Mouse (Mus musculus) common myeloid progenitor, adult 5-6 weeks (primary cell): ENCODE data around the gene Irf2. TPM values are rescaled to one million over a fixed set of nuclear protein-coding genes. Genes with fewer than 3 reads are reported as not detected.

Experiments
- ATAC-seq: replicated peaks from 2 replicates; pipeline ENCODE4 v1.8.0; 2016; ENCODE audit warnings: low read depth, mild to moderate bottlenecking, moderate TSS enrichment, inconsistent platforms; ENCODE audit not compliant: poor library complexity, severe bottlenecking
- total RNA-seq: library from RNA; stranded (forward); fragments of 200-1000, 187-1606 nt; gene quantifications from 2 replicates; pipeline ENCODE4 v1.2.3, GENCODE M21; 2017

The Irf2 gene
- total RNA-seq, 1 experiment from 2014 or later, result 60.4 TPM

DNA sequence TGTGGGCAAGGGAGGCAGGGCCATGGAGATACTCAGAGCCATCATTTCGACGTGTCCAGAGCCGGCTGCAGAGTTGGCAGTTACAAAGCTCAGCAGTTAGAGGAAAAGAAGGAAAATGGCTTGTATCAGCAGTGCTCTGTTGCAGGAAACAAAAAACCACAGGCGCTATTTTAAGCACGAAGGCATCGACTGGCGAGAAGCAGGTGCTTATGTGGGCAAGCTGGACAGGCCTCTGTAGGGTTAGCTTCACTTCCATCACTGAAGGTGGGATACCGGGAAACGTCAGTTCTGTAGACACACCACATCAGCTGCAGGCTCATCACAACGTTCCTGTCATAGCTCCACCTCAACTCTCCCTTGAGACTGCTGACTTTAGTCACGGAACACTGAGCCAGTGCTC is 112.8 kb downstream of the Irf2 start:
- ATAC-seq, result peak; percentile 55

DNA sequence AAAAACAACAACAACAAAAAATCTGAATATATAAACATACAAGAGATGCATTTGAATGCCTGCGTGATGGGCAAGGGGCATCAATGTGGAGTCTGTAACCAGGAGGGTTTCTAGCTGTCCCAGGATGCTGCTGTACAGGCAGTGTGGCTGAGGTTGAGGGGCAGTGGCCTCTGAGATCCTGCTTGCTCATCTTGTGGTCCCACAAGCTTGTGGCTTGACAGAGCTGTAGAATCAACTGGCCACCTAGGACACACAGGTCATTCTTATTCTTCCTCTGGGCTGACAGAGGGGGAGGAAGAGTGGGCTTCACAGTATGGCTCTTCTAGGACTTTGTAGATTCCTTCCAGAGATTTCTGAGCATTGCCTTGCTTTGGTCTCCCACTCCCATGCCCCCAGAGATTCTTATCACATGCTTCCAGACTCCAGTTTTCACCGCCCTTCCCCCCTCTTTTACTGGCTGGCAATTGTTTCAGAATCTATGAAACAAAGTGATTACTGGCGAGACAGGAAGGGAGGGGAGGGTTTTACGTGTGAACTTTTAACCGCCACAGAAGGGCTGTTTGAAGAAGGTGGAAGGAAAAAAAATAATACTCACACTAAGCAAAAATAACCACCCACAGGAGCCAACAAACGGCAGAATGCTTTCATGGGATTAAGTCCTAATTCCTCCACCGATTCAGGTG is 119.8 kb downstream of the Irf2 start:
- peak; percentile 78 for ATAC-seq

DNA sequence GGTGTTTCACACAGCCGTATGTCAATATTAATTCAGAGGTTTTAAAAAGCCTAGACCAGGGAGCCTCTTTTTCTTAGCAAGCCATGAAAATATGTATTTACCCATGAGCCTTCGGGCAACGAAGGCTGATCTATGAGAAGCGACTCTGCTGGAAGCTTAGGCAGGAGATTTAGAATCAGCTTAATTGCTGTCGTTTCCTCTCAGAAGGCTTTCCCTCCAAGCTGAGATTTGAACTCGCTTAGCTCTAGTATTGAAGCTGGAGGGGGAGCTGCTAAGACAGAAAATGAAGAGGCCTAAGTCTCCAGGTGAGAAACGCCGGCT is 120.3 kb downstream of the Irf2 start:
- ATAC-seq, result no peak

DNA sequence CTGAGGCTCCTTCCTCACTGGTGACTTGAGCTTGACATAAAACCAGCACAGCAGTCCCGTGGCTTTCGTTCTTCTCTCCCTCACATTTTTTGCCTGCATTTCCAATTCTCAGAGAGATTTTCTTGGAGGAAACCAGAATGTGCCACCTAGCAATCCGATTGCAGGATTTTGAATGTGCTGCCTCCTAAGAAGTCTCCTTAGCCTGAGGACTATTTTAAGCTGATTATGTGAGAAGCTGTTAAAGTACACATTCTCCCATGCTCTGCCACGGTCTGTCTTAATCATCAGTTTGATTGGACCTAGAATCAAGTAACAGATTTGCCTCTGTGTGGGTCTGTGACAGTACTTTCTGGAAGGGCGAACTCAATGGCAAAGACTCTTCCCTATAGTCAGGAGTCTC is 123.0 kb downstream of the Irf2 start:
- ATAC-seq, result no peak

DNA sequence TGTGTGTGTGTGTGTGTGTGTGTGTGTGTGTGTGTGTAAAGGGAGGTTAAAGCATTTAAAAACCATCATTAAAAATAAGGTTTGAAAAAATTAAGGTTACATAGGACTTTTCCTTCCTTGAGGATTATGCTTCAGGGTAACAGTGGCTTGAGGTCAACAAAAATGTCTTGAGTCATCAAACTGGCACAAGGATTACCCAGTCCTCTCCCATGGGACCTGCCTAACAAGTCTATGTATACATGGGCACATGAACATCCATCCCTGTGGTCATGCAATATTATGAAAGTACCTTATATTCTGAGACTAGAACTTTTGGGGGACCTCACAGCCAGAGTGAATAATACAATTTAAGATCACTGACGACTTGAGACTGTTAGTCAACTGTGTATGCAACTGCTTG is 125.9 kb downstream of the Irf2 start:
- no peak for ATAC-seq

DNA sequence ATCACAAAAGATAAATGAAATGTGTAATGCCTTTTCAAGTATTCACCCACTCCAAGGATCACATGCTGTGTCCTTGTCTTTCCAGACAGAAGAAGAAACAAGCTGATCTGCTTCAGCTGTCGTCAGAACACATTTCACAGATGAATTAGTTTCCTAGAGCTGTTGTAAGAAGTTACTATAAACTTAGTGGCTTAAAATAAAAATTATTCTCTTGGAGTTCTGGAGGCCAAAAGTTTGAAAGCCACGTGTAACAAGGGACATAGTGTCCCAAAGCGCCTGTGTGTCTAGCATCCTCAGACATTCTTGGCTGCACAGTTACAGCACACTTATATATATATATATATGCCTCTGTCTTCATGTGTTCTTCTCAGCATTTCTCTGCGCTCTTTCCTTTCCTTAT is 127.9 kb downstream of the Irf2 start:
- no peak for ATAC-seq

DNA sequence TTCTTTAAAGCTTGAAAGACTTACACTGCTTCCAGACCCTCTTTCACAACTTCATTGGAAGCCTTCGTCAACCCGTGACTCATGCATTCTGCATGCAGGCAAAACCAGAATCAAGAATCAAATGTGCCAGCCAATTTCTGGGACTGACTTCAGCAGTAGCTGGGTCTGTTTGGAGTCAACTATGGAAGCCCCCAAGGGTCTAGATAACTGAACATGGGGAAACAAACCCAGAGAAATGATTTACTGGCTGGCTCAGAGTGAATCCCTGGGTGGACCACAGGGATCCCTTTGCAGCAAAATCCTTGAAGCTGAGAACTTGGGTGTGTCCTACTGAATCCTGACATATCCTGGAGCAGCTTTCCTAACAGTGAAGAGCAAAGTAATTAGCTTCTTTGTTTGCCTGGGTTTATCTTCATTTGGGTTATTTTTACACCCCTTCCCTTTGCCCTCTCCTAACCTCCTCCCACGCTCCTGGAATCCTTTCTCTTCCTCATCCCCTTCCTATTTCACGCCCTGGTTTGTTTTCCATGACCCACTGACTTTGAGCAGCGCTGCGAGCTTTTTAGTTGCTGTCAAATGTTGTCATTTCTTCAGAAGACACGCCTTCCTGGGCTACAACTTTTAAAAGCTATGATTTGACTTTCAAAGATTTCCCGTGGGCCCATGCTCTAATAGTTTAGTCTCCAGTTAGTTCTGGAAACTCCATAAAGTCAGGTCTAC is 129.0 kb downstream of the Irf2 start:
- no peak for ATAC-seq

DNA sequence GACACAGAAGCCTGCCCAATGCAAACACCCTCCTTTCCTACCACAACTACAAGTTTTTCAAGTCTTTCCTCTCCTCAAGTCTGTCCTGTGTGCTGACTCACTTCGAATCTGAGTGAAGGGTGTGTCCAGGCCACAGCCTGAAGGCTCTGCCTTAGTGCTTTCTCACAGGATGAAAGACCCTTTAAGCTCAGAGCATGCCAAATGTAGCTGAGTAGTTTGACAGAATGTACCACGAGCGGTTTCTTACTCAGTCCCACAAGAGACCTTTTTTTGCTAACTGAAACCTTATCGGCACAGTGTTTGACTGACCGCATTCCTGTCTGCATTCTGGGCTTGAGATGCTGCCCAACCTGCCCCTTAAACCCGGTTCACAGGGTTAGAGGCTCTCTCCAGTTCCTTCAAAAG is 130.0 kb downstream of the Irf2 start:
- ATAC-seq, result peak; percentile 97

DNA sequence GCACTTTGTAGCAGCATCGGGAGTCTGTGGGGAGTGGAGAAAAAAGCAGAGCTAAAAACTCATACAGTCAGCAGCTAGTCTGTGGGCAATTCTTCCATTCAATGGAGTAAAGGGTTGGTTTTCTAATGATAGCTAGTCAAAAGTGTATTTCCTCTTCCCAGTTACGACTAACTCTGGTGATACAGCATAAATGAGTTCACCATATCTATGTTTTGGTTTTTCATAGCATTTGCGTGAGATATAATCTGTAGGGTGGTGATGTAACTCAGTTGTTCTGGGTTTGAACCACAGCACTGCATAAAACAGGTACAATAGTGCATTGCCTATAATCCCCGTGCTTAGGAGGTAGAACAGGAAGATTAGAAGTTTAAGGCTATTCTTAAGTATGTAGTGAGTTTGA is 131.6 kb downstream of the Irf2 start:
- ATAC-seq, result no peak

DNA sequence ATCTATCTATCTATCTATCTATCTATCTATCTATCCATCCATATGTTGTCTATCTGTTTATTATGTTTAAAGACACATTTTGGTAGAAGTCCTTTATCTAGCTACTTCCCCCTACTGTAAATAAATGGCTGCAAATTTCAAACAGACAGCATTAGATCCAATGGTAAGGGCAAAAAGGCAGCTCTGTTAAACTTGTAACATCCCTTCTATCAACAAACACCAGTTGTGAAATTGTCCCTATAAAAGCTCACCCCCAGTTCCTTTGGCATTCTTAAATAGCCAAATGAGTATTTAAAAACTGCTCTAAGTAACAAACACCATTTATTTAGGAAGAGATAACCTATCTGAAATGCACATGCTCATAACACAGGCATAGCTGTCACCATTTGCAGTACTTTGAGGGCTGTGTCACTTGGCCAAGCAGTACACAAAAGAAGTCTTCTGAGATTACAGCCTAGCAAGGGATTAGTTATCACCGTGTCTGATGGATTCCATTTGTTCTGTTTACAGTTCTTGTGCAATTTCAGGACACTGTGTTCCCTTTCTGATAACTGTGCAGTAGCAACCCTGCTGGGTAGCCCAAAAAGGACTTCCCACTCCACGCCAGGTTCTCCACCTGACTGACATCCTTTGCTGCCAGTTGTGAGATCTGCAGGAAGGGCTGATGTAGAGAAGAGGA is 136.2 kb downstream of the Irf2 start:
- ATAC-seq, result peak; percentile 57

DNA sequence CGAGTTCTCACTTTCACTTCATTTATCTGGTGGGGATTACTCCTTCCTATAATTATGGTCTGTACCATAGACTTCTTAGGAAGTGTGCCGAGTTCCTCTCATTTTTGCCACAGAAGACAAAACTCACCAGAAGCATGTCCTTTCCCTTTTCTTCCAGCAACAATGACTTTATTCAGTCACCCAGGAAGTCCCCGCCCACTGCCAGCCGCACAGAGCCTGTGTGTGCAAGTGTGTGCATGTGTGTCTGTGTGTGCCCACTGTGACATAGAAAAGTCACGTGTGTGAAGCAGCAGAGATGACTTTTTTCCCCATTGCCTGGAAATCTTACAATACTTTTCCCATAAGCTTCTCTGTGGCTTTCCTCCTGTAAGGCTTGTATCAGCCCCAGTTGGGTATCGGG is 141.8 kb downstream of the Irf2 start:
- peak; percentile 46; the same call in 1 of the 2 replicates for ATAC-seq

DNA sequence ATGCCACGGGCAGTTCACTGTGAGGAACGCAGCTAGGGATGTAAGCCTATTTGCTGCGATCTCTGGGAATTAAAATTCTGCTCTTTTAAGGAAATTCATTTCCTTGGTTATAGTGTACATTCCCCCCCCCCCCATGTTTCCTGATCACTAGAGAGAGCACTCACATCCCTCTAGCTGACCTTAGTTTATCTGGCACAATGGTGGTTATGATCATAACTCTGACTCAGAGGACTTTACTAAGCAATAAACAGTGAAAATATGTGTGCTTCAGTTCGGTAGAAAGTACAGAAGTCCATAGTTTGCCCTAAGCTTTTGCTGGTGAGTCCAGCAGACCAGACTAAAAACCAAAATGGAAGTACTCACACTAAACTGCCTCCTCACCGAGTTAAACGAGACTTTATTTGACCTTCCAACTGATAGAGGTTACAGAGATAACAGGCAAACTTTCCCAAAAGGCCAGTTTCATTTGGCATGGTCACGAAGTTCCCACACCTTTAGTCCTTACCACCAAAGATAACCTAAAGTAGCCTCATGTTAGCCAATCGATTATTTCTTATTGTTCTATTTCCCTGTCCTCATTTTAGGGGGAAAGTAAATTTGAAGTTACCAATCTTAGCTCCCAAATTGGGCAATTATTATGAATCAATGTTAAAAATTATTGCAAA is 142.4 kb downstream of the Irf2 start:
- no peak for ATAC-seq

DNA sequence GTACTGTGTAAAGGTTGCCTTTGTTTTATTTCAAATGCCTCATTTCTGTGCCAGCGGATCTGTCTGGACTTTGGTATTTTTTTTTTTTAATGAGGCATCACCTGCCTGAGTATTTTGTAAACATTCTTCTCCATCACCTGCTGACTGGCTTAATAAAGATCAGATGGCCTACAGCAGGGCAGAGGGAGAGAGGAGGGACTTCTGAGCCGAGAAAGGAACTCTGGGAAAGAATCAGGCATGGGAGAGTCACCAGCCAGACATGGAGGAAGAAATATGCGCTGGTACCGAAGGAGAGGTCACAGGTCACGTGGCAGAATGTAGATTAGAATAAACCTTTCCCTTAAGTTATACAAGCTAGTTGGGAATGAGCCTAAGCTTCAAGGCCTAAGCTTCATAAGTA is 143.2 kb downstream of the Irf2 start:
- no peak for ATAC-seq

DNA sequence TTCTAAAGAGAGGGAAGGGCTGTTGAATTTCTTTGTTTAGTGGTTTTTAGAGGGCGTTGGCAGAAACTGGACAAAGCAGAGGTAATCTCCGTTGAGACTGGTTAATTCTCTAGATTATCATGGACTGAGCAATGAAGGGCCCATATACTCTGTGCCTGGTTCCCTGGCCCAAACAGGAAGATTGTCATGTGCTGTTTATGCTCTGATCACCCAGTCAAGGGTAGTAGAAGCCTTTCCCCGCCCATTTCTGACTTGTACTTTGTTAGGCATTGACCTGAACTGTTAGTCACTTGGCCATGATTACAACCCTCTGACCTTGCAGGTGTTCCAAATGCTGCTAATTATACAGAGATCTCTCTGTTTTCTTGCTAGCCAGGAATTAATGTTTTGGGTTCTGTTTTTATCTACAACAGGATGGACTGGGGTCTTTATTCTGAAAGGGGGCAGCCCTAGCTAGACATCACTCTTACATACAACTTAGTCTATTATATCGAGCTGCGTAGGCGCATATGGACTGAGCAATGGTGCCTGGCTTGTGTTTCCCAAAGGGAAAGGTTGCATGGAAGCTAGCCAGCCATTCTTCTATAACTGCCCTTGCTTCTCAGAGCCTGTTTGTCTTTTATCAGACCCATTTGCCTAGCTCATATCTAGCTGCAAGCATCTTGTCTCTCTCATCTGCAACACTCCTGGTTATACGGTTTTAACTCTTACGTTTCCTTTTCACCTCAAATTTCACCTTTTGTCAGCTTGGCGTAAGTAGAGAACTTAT is 143.9 kb downstream of the Irf2 start:
- no peak for ATAC-seq

DNA sequence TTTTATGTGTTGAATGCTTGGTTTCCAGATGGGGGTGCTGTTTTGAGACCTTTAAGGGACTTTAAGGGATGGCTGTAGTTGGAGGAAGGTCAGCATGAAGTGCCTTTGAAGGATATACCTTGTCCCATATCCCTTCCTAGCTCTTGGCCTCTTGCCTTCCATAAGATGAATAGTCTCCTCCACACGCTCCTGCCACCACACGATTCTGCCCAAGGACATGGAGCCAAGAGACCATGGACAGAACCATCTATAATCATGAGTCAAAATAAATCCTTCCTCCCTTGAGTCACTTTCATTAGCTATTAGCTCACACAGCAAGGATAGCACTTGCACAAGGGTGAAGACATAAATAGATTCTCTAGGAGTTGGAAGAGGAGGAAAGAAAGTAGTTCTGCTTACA is 146.3 kb downstream of the Irf2 start:
- ATAC-seq, result no peak

DNA sequence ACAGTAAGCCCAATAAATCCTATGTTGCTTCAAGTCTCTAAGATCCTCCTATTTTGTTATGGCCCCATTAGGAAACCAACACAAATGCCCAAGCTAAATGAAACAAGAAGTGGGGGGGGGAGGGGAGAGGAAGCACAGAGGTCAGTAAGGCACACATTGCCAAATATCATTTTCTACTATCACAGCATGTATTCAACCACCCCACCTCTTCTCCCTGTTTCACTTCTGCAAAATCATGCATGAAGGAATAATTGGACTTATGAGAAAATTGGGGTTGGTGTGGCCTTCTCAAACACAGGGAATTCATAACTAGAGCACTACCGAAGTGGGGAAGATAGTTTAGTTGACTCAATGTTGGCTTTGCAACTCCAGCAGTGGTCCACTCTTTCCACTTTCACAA is 146.7 kb downstream of the Irf2 start:
- ATAC-seq, result peak; percentile 70

DNA sequence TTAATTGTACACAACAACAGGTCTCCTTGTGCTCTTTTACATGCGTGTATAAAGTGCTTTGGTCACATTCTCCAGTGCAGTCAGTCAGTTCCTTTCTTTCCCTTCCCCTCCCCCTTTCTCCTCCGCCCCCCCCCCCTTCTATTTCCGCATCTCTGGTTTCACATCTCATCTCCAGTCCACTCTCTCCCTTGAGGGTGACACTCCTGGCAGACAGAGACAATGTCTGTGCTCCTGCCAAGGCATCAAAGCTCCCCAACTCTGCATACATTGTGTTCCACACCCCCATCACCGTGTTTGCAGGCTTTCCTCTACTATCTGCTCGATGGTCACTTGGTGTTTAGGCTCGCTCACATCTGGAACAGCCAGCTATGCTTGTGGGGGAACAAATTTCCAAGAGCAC is 147.9 kb downstream of the Irf2 start:
- ATAC-seq, result no peak

DNA sequence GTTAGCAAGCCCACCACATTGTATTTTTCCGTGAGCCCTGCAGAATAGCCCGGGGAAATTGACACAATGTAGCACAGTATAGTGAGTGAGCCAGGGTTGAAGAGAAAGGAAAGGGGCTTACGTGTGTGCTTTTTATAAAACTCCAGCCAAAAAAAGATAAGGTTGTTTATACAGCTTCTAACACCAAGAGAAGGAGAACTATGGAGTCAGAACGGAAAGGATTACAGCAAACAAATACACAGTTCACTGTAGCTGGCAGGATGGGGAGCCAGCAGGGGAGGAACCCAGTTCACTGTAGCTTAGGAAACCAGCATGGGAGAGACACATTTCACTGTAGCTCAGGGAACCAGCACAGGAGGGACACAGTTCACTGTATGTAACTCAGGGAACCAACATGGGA is 149.0 kb downstream of the Irf2 start:
- no peak for ATAC-seq

DNA sequence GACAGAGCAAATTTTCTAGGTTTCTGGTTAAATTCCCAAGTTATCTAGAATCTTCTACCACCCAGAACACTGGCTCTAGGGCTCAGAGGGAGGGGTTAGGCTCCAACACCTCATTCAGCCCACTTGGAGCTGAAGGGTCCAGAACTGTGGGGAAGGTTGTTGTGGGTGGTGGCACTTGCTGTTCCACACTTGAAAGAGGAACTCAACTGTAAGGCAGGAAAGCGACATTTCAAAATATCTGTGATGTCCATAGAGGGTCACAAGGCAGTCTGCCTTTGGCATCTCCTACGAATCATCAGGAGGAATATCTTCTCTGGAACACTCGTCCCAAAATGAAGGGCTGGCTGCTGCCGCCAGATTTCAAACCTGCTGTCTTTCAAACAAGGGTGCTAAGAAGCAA is 150.7 kb downstream of the Irf2 start:
- ATAC-seq, result peak; percentile 60

DNA sequence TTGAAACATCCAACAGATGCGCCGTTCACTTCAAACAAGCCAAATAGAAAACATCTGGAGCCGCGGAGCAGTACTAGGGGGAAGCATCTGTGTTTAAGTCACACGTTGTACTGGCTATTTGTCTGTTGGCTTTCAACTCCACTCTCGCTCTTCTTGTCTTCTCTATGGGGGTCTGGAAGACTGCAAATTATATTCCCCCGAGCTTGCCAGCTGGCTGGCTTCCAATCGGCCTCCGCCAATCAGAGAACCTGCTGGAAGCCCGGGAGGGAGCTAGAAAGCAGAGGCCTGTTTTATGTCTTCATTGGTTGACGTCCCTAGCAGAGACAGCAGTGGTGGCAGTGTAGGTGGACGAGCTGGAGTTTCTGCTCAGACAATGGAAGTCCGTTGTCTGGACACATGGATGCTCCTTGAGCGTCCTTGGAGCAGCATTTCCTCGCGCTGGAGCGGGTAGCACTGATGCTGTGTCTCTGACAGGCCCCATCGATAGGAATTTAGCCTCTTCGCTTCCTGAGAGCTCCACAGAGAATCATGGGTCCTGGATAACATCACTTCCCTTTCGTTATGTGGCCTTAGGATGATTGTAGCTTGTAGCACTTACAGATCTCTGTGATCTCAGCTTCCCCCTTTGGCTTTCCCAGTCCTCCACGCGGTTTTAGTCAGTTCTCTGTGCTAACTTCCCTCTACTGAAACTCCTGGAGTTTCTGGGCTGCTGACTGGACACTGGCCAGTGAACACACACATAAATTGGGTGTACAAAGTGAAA is 153.2 kb downstream of the Irf2 start:
- ATAC-seq, result peak; percentile 63
